Mouse (Mus musculus) NIH3T3 (cell line): ENCODE results near the gene Nav2.

Source experiments
- DNase-seq: peaks from one replicate; pipeline ENCODE4 v3.0.0-alpha.2; 2012; ENCODE audit warnings: low read depth

Nav2 gene

GRCm38 (mm10) chr7:49205551-49205950 lies 297.0 kb downstream of the Nav2 start:
- DNase-seq = peak; percentile 50

- DNase-seq = peak; percentile 68
These were observed 298.5 kb downstream of the Nav2 start for GRCm38 (mm10) chr7:49206775-49207676.

- no peak for DNase-seq
These were observed 301.0 kb downstream of the Nav2 start for GRCm38 (mm10) chr7:49209526-49209925.

DNA sequence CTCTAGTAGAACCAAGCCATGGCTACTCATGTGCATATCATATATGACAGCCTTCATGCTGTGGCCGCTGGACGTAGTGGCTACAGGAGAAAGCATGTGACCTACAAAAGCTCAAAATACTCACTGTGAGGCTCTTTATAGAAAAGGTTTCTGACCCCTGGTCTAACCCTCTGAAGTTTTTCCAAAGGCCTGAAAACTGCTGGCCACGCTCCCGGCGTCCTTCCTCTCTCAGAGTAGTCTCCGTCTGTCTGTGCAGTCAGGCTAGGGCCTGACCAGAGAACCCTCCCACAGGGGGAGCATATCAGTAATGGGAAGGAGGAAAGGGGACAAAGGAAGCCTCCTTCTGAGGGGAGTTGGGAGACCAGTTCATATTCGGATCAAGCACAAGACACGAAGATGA lies 302.2 kb downstream of the Nav2 start:
- DNase-seq = no peak

- peak; percentile 76 for DNase-seq
These were observed 304.5 kb downstream of the Nav2 start for GRCm38 (mm10) chr7:49213011-49213410.

GRCm38 (mm10) chr7:49217786-49218185 lies 309.3 kb downstream of the Nav2 start:
- no peak for DNase-seq

DNA sequence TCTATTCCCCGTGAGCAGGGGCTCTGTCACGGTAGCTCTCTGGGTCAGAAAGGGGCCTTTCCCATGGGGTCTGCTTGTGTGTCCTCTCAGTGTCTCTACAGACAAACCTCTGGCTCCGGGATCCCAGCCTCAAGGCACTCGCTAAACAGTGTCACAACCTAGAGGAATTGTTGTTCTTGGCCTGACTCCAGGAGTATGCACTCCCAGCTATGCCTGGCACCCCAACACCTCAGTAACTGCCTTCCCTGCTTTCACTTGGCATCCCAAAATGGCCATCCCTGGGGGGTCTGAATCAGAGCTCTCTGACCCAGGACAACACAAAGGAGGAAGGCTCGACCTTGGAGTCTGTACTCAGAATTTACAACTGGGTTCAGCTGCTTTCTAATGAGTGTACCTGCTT lies 317.2 kb downstream of the Nav2 start:
- peak; percentile 47 for DNase-seq

DNA sequence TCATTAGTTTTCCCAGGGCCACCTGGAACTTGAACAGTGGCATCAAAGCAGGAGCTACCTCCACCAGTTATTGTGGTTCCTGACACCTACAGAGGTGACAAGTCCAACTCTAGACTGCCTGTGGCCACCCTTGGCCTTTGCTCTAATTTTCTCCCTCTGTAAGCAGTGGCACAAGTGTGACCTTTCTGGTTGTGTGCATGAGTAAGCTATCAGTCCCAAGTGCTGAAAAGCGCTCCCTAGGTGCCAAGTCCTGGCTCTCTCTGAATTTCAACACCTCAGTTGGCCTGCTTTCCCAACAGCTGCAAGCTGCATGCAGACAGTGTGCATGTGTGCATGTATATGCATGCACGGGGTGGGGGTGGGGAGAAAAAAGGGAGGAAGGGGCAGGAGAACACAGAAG lies 324.5 kb downstream of the Nav2 start:
- peak; percentile 72 for DNase-seq

- no peak for DNase-seq
These were observed 325.8 kb downstream of the Nav2 start for GRCm38 (mm10) chr7:49234288-49234687.

GRCm38 (mm10) chr7:49235271-49235681 lies 326.8 kb downstream of the Nav2 start:
- DNase-seq = no peak

DNA sequence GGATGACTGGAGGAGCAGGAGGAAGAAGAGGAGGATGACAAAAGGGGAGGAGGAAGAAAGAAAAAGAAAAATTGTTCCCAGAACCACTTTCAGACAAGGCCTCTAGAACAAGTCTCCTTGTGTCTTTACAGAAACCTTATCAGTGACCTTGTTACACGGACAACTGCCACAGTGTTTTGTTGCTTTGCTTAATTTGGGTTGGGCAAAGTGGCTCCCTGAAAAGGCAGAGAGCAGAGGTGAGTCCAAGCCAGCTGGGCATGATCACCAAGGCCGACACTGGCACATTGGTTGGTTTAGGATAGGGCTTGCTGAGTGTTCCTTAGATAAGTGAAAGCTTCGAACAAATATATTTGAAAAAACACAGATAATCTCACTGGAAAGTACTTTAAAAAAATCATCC lies 327.3 kb downstream of the Nav2 start:
- no peak for DNase-seq

- DNase-seq = no peak
These were observed 331.9 kb downstream of the Nav2 start for GRCm38 (mm10) chr7:49240461-49240860.

GRCm38 (mm10) chr7:49241229-49241751 lies 332.8 kb downstream of the Nav2 start:
- DNase-seq = no peak

GRCm38 (mm10) chr7:49242261-49242660 lies 333.7 kb downstream of the Nav2 start:
- no peak for DNase-seq

DNA sequence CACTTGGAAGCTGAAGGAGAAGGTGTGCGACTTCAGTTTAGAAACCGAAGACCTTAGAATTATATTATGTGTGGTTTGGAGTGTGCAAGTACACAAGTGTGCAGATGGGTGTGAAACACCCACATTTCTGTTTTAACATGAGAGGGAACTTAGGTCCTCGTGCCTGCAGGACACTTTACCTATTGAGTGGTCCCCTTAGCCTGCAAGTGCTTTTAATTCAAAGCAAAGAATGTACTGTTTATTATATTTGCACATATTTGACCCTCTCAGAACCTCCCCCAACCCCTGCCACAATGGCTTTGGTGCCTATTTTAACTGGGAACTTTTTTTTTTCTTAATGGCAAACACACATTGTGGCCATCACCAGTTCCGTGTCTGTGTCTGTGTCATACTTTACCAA lies 334.6 kb downstream of the Nav2 start:
- no peak for DNase-seq

DNA sequence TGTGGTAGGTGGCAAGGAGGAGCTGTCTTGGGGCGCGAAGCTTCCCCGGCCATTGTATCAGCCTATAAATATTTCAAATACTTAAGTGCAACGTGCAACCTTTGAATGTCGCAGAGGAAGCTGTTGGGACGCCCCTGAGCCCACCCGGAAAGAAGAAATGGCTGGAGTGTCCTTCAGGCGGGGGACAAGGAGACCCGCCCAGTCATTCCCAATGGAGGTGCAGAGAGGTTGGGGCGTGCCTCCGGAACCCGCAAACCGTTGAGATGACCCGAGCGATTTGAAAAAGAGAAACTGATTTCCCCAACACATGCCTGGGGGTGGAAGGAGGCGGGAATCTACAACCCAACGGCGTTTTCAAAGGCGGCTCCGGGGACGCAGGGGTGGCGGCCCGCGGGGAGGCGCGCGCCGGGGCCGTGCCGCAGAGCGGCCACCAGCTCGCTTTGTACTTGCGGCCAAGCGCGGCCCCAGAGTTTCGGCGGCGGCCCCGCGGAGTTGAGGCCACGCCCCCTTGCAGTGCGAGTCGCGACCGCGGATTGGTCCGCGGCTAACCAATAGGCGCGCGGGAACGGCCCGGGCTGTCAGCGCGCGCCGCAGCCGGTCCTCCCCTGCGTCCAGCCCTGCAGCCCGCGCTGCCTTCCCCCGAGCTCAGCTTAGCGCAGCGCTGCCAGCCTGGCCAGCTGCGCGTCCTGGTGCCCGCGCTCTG lies 337.2 kb downstream of the Nav2 start:
- peak; percentile 96 for DNase-seq

DNA sequence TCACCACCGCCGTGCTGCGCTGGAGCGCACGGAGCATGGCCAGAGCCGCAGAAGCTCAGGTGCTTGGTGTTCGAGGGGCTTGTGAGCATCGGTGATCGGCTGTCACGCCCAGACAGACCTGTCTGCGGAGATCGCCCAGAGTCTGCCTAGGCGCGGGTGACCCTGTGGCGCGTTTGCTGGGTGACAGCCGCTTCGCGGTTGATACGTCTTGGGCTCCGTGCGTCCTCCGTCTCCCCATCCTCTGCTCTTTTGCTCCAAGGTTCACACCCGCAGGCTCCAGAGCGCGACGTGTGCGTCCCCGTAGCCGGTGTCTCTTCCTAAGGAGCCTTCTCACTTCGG lies 337.7 kb downstream of the Nav2 start:
- no peak for DNase-seq

DNA sequence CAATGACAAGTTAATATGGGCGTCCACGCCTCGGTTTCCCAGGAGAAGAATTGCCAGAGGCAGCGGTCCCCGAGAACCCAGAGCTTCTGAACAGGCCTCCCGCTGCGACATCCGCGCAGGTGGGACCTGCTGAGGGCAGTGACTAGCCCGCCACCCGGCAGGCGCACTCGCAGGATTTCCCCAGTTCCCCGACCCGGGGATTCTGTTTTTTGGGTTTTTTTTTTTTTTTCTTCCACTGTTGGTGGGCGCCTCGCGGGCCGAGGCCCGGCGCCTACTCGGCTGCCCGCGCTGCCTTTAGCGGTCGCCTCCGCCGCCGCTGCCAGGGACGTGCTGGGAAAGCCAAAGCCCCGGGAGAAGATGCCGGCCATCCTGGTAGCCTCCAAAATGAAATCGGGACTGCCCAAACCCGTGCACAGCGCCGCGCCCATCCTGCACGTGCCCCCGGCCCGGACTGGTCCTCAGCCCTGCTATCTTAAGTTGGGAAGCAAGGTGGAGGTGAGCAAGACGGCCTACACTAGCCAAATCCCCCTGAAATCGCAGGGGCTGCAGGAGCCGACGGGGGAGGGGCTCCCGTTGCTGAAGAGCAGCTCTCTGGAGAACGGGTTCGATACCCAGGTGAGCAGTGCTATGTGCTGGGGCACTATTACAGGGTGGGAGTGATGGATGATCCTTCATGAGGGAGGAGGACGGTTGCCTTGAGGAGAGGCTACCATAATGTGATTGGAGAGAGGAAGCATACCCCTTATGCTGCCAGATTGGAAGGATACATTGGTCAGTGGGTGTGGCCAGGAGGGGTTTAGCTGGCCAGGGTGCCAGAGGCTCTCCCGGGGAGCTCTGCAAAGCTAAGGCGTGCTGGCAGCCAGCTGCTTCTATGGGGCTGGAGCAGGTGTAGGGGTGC lies 338.3 kb downstream of the Nav2 start:
- DNase-seq = peak; percentile 49

DNA sequence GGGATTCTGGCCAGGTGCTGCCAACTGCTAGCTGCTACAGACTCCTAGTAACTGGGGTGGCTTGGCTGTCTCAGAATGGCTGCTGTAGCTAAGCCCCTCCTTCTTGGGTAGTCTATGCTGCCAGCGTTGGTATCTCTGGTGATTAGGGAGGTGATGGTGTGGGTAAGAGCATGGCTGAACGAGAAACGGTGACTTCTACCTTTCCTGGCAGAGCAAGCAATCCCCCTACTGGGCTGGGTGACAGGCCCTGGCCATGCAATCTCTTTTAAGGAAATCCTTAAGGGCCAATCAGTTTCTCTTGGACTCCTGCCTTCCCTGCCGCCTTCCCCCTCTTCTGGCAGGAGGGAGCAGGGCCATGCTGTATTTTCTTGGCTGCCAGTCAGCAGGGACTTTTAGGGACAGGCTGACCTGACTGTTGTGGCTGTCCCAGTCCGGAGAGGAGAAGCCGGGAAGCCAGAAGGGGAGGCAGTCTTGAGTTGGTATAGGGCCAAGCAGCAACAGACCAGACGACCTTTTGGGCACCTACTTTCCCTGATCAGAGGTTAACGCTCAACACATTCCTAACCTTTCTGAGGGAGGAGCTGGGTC lies 339.3 kb downstream of the Nav2 start:
- peak; percentile 77 for DNase-seq

GRCm38 (mm10) chr7:49248333-49249086 lies 340.0 kb downstream of the Nav2 start:
- peak; percentile 88 for DNase-seq

GRCm38 (mm10) chr7:49249462-49249861 lies 340.9 kb downstream of the Nav2 start:
- DNase-seq = peak; percentile 71
